Mouse (Mus musculus): ENCODE measurements around the gene Rabggta. TPM values are rescaled to one million over a fixed set of nuclear protein-coding genes. Genes with fewer than 3 reads are reported as not detected.

The Rabggta gene
- total and polyA plus RNA-seq, 2 experiments from 2014 or later, result 21.8 to 36.8 TPM

GRCm38 (mm10) chr14:55730116-55730515 lies 8.1 kb upstream of the Rabggta start:
- Histone ChIP-seq H3K9me3 (replicated peaks; ENCODE audit: control insufficient read depth, low read length) (no peaks in the 10 kb centered on the region), H3K27ac (ENCODE audit: low read depth) (no peak overlapping the region), H3K4me1 (ENCODE audit: control insufficient read depth, insufficient read depth) (no peaks in the 10 kb centered on the region), H3K36me3 (replicated peaks; ENCODE audit: control insufficient read depth, insufficient read depth, low read length) (no peaks in the 10 kb centered on the region), H3K9ac (replicated peaks; ENCODE audit: low read depth, low read length) (no peak overlapping the region), H3K4me2 (ENCODE audit: low read depth, low read length) (no peak overlapping the region), H3K27me3 (ENCODE audit: control insufficient read depth, insufficient read depth, low read length) (no peaks in the 10 kb centered on the region), H3K4me3 (ENCODE audit: low read depth, low read length) (no peak overlapping the region)
- no peak for TF ChIP-seq EP300 (IDR thresholded peaks at IDR 0.05; ENCODE audit: low read depth)
- no peak for TF ChIP-seq CTCF (IDR thresholded peaks at IDR 0.05; ENCODE audit: low read depth)
- 69% methylated on average over 7 of the region's 7 CpGs for WGBS
- DNase-seq (ENCODE audit: low spot score), result no peak
- no peak for ATAC-seq (ENCODE audit: insufficient read depth, low read depth)

- Histone ChIP-seq H3K4me1 (ENCODE audit: control insufficient read depth, insufficient read depth) (no peaks in the 10 kb centered on the region), H3K4me2 (ENCODE audit: low read depth, low read length) (no peak overlapping the region), H3K27me3 (ENCODE audit: control insufficient read depth, insufficient read depth, low read length) (no peaks in the 10 kb centered on the region), H3K27ac (ENCODE audit: low read depth) (no peak overlapping the region), H3K9me3 (replicated peaks; ENCODE audit: control insufficient read depth, low read length) (no peaks in the 10 kb centered on the region), H3K36me3 (replicated peaks; ENCODE audit: control insufficient read depth, insufficient read depth, low read length) (no peaks in the 10 kb centered on the region), H3K9ac (replicated peaks; ENCODE audit: low read depth, low read length) (no peak overlapping the region), H3K4me3 (ENCODE audit: low read depth, low read length) (no peak overlapping the region)
- DNase-seq (ENCODE audit: low spot score) (no peak), ATAC-seq (ENCODE audit: insufficient read depth, low read depth) (no peak)
- WGBS, result 63% methylated on average over 8 of the region's 8 CpGs
- TF ChIP-seq CTCF (IDR thresholded peaks at IDR 0.05; ENCODE audit: low read depth), result no peak
- no peak for TF ChIP-seq EP300 (IDR thresholded peaks at IDR 0.05; ENCODE audit: low read depth)
Measured at GRCm38 (mm10) chr14:55727889-55728685, 6.0 kb upstream of the Rabggta start.

GRCm38 (mm10) chr14:55726261-55726660 lies 4.2 kb upstream of the Rabggta start:
- Histone ChIP-seq H3K36me3 (replicated peaks; ENCODE audit: control insufficient read depth, insufficient read depth, low read length) (no peaks in the 10 kb centered on the region), H3K27me3 (ENCODE audit: control insufficient read depth, insufficient read depth, low read length) (no peaks in the 10 kb centered on the region), H3K4me1 (ENCODE audit: control insufficient read depth, insufficient read depth) (no peaks in the 10 kb centered on the region; the same call in 1 of the 2 replicates), H3K9me3 (replicated peaks; ENCODE audit: control insufficient read depth, low read length) (no peaks in the 10 kb centered on the region), H3K4me3 (ENCODE audit: low read depth, low read length) (no peak overlapping the region), H3K4me2 (ENCODE audit: low read depth, low read length) (no peak overlapping the region), H3K27ac (ENCODE audit: low read depth) (no peak overlapping the region), H3K9ac (replicated peaks; ENCODE audit: low read depth, low read length) (no peak overlapping the region)
- ATAC-seq (ENCODE audit: insufficient read depth, low read depth) (no peak), DNase-seq (ENCODE audit: low spot score) (no peak)
- TF ChIP-seq EP300 (IDR thresholded peaks at IDR 0.05; ENCODE audit: low read depth) (no peak), CTCF (IDR thresholded peaks at IDR 0.05; ENCODE audit: low read depth) (no peak)

- H3K9me3 ChIP-seq (replicated peaks; ENCODE audit: control insufficient read depth, low read length), result no peaks in the 10 kb centered on the region
- no peaks in the 10 kb centered on the region for H3K27me3 ChIP-seq (ENCODE audit: control insufficient read depth, insufficient read depth, low read length)
- DNase-seq (ENCODE audit: low spot score) (peak; percentile 29), ATAC-seq (ENCODE audit: insufficient read depth, low read depth) (no peak)
- WGBS, result 26% methylated on average over 8 of the region's 8 CpGs
- no peak overlapping the region for H3K9ac ChIP-seq (replicated peaks; ENCODE audit: low read depth, low read length)
- H3K4me3 ChIP-seq (ENCODE audit: low read depth, low read length), result no peak overlapping the region
- H3K36me3 ChIP-seq (replicated peaks; ENCODE audit: control insufficient read depth, insufficient read depth, low read length), result no peaks in the 10 kb centered on the region
- no peaks in the 10 kb centered on the region; the same call in 1 of the 2 replicates for H3K4me1 ChIP-seq (ENCODE audit: control insufficient read depth, insufficient read depth)
- TF ChIP-seq CTCF (IDR thresholded peaks at IDR 0.05; ENCODE audit: low read depth) (no peak), EP300 (IDR thresholded peaks at IDR 0.05; ENCODE audit: low read depth) (no peak)
- H3K4me2 ChIP-seq (ENCODE audit: low read depth, low read length), result no peak overlapping the region
- H3K27ac ChIP-seq (ENCODE audit: low read depth), result 0 out of 2 replicates have a peak overlapping the region, but pooled peaks have one; percentile 11
Measured at GRCm38 (mm10) chr14:55724411-55724871, 2.4 kb upstream of the Rabggta start.

- Histone ChIP-seq H3K4me1 (ENCODE audit: control insufficient read depth, insufficient read depth) (no peaks in the 10 kb centered on the region; the same call in 1 of the 2 replicates), H3K36me3 (replicated peaks; ENCODE audit: control insufficient read depth, insufficient read depth, low read length) (no peaks in the 10 kb centered on the region; the same call in 1 of the 2 replicates), H3K9ac (replicated peaks; ENCODE audit: low read depth, low read length) (no peak overlapping the region), H3K4me2 (ENCODE audit: low read depth, low read length) (no peak overlapping the region), H3K4me3 (ENCODE audit: low read depth, low read length) (no peak overlapping the region), H3K9me3 (replicated peaks; ENCODE audit: control insufficient read depth, low read length) (no peaks in the 10 kb centered on the region), H3K27ac (ENCODE audit: low read depth) (no peak overlapping the region), H3K27me3 (ENCODE audit: control insufficient read depth, insufficient read depth, low read length) (no peaks in the 10 kb centered on the region)
- no peak for DNase-seq (ENCODE audit: low spot score)
- TF ChIP-seq EP300 (IDR thresholded peaks at IDR 0.05; ENCODE audit: low read depth) (no peak), CTCF (IDR thresholded peaks at IDR 0.05; ENCODE audit: low read depth) (no peak)
- WGBS, result 90% methylated on average over 7 of the region's 7 CpGs
- ATAC-seq (ENCODE audit: insufficient read depth, low read depth), result no peak
Measured at GRCm38 (mm10) chr14:55723433-55723832, 1.4 kb upstream of the Rabggta start.

Data from heart, postnatal 0 days (tissue).